Mouse (Mus musculus): ENCODE measurements around the gene Zfp709. TPM values are rescaled to one million over a fixed set of nuclear protein-coding genes. Genes with fewer than 3 reads are reported as not detected.
"Not testable (repeated sequence)": the region's sequence is repeated elsewhere in the genome, so short reads cannot be mapped to it uniquely, and the experiment has no call there.

Zfp709 gene
- polyA plus RNA-seq (2015; fragmentation: Nextera tagmentation; extraction: Ambion mirVana): 7.3 and 7.6 TPM in 2 replicates

DNA sequence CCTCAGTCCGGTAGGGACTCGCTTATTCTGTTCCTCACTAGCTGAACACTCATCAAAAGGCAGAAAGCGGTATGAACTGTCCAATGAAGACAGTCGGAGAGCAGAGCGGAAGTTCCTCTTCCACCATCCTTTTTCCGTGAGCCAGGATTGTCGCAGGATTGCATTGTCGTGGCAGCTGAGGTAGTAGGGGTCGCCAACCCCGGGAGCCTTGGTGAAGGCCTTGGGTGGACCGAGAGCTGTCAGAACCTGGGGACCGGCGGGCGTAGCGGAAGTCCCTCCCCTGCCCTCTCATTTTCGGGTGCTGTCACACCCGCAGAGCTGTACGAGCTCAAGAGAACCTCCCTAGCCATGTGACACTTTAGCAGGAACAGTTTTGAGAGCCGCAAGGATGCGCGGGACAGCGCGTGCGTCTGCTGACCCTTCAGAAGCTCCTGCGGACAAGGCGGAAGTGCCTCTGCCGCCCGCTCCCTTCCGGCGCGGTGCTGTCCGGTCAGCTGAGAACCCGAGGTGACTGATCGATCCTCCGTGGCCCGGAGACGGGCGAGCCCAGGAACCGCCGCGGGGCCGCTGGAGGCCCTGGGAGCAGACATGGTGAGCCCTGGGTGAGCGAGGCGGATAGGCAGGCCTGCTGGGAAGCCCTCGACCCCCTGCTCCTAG, at the start of gene Zfp709:
Zfp709 (plus strand) TSS at position 402 of the 657 bp plus-strand sequence.
- ATAC-seq: peak; percentile 98
- Histone ChIP-seq H3K9ac (ENCODE audit: low read depth, low read length) (peak within 1 kb of the TSS; percentile 94), H3K4me2 (ENCODE audit: low read length) (peak within 1 kb of the TSS; percentile 82), H3K9me3 (ENCODE audit: control insufficient read depth, low read length) (peaks cover 13% of the 10 kb centered on the region), H3K27me3 (replicated peaks; ENCODE audit: control insufficient read depth, insufficient read depth, low read length) (no peaks in the 10 kb centered on the region), H3K36me3 (ENCODE audit: control insufficient read depth, insufficient read depth, low read length) (peaks cover 13% of the 10 kb centered on the region), H3K27ac (ENCODE audit: low read depth, low read length) (peak within 1 kb of the TSS; percentile 78), H3K4me1 (ENCODE audit: control insufficient read depth, insufficient read depth, low read depth, low read length) (no peaks in the 10 kb centered on the region; the same call in 1 of the 2 replicates), H3K4me3 (ENCODE audit: low read length) (peak within 1 kb of the TSS; percentile 70)
- WGBS: 3% methylated on average over 44 of the region's 45 CpGs

DNA sequence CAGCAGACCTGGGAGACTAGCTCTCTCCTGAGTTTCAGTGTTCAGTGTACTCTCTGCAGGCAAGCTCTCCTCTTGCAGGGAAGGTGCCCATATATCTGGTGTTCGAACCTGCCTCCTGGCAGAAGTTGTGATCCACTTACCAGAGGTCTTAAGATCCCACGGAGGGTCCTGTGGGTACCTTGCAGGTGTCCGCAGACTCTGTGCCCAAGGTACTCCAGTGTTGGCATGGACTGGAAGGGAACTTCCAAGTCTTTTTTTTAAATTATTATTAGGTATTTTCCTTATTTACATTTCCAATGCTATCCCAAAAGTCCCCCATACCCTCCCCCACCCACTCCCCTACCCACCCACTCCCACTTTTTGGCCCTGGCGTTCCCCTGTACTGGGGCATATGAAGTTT, 43.6 kb upstream of the Zfp709 start:
- H3K9me3 ChIP-seq (ENCODE audit: control insufficient read depth, low read length); H3K27me3 ChIP-seq (replicated peaks; ENCODE audit: control insufficient read depth, insufficient read depth, low read length); H3K4me3 ChIP-seq (ENCODE audit: low read length); H3K27ac ChIP-seq (ENCODE audit: low read depth, low read length); H3K4me1 ChIP-seq (ENCODE audit: control insufficient read depth, insufficient read depth, low read depth, low read length); ATAC-seq; H3K4me2 ChIP-seq (ENCODE audit: low read length); H3K9ac ChIP-seq (ENCODE audit: low read depth, low read length); H3K36me3 ChIP-seq (ENCODE audit: control insufficient read depth, insufficient read depth, low read length): not testable (repeated sequence)
- 91% methylated on average over 4 of the region's 4 CpGs for WGBS

DNA sequence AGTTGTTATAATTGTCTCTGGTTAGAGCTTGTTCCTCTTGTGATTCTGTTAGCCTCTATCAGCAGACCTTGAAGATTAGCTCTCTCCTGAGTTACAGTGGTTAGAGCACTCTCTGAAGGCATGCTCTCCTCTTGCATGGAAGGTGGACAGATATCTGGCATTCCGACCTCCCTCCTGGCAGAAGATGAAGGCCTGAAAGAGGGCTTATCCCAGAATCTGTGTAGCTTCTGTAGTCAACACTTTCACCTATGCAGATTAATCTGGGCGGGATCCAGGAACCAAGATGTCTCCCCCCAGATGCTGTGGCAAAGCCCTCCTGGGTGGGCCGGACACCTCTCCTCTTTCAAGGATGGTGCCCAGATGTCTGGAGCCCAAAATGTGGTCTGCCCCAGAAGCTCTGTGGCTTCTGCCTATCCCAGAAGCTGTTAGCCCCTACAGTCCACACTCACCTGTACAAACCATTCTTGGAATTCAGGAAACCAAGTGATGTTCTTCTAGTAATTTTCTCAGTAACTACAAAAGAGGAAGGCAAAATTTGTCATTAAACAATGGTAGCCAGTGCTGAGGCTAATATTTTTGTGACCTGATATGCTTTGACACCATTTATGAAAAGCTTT, 40.5 kb upstream of the Zfp709 start:
- H3K9me3 ChIP-seq (ENCODE audit: control insufficient read depth, low read length); H3K36me3 ChIP-seq (ENCODE audit: control insufficient read depth, insufficient read depth, low read length); H3K4me1 ChIP-seq (ENCODE audit: control insufficient read depth, insufficient read depth, low read depth, low read length); H3K9ac ChIP-seq (ENCODE audit: low read depth, low read length); H3K4me2 ChIP-seq (ENCODE audit: low read length); H3K4me3 ChIP-seq (ENCODE audit: low read length); ATAC-seq; H3K27ac ChIP-seq (ENCODE audit: low read depth, low read length); H3K27me3 ChIP-seq (replicated peaks; ENCODE audit: control insufficient read depth, insufficient read depth, low read length): not testable (repeated sequence)
- 93% methylated on average over 3 of the region's 3 CpGs for WGBS

DNA sequence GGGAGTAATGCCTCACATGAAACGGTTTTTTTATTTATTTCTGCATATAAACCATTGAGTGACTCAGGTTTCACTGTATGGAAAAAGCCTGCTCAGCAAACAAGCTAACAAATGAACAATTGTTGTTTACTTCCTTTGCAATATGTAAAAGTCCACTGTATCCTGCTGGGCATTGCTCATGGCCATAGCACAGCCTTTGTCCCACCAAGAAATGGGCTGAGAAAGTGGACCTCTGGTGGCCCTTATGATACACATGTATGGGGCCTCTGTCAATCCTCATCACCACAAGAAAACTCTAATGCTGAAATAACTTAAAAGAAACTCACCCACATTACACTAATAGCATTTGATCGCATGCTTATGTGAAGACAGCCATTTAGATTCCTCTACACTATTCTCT, 39.3 kb upstream of the Zfp709 start:
- 79% methylated on average over 2 of the region's 2 CpGs for WGBS
- ATAC-seq; H3K36me3 ChIP-seq (ENCODE audit: control insufficient read depth, insufficient read depth, low read length): not testable (repeated sequence)

DNA sequence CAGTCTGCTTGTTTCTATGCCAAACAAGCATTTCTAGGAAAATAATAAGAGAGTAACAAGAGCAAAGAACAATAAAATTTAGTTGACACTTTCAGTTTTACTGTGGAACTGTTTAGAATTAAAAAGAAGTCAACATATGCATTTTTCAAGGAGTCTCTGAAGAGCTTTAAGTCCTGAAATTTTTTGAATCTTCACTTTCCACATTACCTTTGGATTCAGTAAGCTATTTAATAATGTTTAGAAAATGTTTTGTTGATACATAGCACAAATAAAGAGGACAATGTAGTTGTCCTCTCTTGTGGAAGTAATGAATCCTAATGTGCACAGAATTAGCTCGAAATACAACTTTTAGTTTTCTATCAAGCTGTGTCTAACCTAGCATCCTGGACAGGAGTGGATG, 37.4 kb upstream of the Zfp709 start:
- ATAC-seq; H3K4me1 ChIP-seq (ENCODE audit: control insufficient read depth, insufficient read depth, low read depth, low read length); H3K9ac ChIP-seq (ENCODE audit: low read depth, low read length); H3K36me3 ChIP-seq (ENCODE audit: control insufficient read depth, insufficient read depth, low read length); H3K9me3 ChIP-seq (ENCODE audit: control insufficient read depth, low read length); H3K4me3 ChIP-seq (ENCODE audit: low read length); H3K27me3 ChIP-seq (replicated peaks; ENCODE audit: control insufficient read depth, insufficient read depth, low read length); H3K27ac ChIP-seq (ENCODE audit: low read depth, low read length); H3K4me2 ChIP-seq (ENCODE audit: low read length): not testable (repeated sequence)
- WGBS: 69% methylated on average over 1 of the region's 1 CpGs

More for the DNA sequence above, 39.3 kb upstream of the Zfp709 start:
- not testable (repeated sequence) for H3K4me1 ChIP-seq (ENCODE audit: control insufficient read depth, insufficient read depth, low read depth, low read length); H3K9me3 ChIP-seq (ENCODE audit: control insufficient read depth, low read length); H3K4me2 ChIP-seq (ENCODE audit: low read length); H3K27ac ChIP-seq (ENCODE audit: low read depth, low read length); H3K4me3 ChIP-seq (ENCODE audit: low read length); H3K9ac ChIP-seq (ENCODE audit: low read depth, low read length); H3K27me3 ChIP-seq (replicated peaks; ENCODE audit: control insufficient read depth, insufficient read depth, low read length)

DNA sequence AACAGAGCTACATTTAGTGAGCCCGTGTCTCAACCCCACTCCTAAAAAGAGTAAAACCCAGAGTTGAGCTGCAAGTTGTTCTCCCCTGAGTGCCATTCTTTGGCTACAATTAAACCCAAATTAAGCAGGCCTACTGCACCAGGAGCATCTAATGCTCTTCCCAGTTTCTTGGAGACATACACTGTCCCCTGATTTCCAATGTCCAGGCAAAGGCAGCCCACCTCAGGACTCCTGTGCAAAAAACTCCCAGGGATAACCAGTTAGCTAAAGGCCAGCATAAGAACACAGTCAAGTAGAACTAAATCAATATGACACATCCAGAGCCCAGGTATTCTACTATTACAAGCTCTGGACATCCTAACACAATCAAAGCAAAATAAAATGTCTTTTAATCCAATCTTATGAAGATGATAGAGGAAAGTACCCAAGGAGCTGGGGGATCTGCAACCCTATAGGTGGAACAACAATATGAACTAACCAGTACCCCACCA, 35.8 kb upstream of the Zfp709 start:
- H3K36me3 ChIP-seq (ENCODE audit: control insufficient read depth, insufficient read depth, low read length); H3K27ac ChIP-seq (ENCODE audit: low read depth, low read length); H3K4me3 ChIP-seq (ENCODE audit: low read length); H3K9ac ChIP-seq (ENCODE audit: low read depth, low read length); H3K9me3 ChIP-seq (ENCODE audit: control insufficient read depth, low read length); H3K27me3 ChIP-seq (replicated peaks; ENCODE audit: control insufficient read depth, insufficient read depth, low read length); H3K4me2 ChIP-seq (ENCODE audit: low read length); H3K4me1 ChIP-seq (ENCODE audit: control insufficient read depth, insufficient read depth, low read depth, low read length); ATAC-seq: not testable (repeated sequence)
- 88% methylated on average over 1 of the region's 1 CpGs for WGBS

DNA sequence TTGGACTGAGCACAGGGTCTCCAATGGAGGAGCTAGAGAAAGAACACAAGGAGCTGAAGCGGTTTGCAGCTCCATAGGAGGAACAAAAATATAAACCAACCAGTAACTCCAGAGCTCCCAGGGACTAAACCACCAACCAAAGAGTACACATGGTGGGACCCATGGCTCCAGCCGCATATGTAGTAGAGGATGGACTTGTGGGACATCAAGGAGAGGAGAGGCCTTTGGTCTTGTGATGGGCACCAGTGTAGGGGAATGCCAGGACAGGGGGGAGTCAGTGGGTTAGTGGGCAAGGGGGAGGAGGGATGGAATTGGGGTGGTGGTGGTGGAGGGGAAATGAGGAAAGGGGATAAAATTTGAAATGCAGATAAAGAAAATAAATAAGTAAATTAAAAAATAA, 35.1 kb upstream of the Zfp709 start:
- not testable (repeated sequence) for ATAC-seq
- 90% methylated on average over 2 of the region's 2 CpGs for WGBS

DNA sequence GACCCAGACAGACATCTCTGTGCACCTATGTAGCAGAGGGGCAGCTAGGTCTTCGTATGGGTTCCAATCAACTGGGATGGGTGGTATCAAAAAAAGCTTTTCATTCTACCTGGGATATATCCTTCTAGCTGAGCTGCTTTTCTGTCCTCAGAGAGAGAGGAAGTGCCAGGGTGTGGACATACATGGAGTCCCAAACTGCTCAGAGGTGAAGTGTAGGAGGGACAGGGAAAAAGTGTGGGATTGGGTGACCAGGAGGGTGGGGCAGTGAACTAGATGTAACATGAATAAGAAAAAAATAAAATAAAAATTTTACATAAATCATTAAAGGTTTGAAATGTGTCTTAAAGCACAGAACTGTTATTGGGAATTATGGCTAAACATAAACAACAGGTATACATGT, 30.8 kb upstream of the Zfp709 start:
- H3K9ac ChIP-seq (ENCODE audit: low read depth, low read length); H3K27me3 ChIP-seq (replicated peaks; ENCODE audit: control insufficient read depth, insufficient read depth, low read length); H3K4me1 ChIP-seq (ENCODE audit: control insufficient read depth, insufficient read depth, low read depth, low read length); ATAC-seq; H3K9me3 ChIP-seq (ENCODE audit: control insufficient read depth, low read length); H3K36me3 ChIP-seq (ENCODE audit: control insufficient read depth, insufficient read depth, low read length); H3K27ac ChIP-seq (ENCODE audit: low read depth, low read length); H3K4me3 ChIP-seq (ENCODE audit: low read length); H3K4me2 ChIP-seq (ENCODE audit: low read length): not testable (repeated sequence)
- WGBS: 81% methylated on average over 1 of the region's 1 CpGs

More for the DNA sequence above, 35.1 kb upstream of the Zfp709 start:
- not testable (repeated sequence) for H3K27me3 ChIP-seq (replicated peaks; ENCODE audit: control insufficient read depth, insufficient read depth, low read length); H3K9me3 ChIP-seq (ENCODE audit: control insufficient read depth, low read length); H3K4me1 ChIP-seq (ENCODE audit: control insufficient read depth, insufficient read depth, low read depth, low read length); H3K27ac ChIP-seq (ENCODE audit: low read depth, low read length); H3K4me2 ChIP-seq (ENCODE audit: low read length); H3K9ac ChIP-seq (ENCODE audit: low read depth, low read length); H3K36me3 ChIP-seq (ENCODE audit: control insufficient read depth, insufficient read depth, low read length); H3K4me3 ChIP-seq (ENCODE audit: low read length)

DNA sequence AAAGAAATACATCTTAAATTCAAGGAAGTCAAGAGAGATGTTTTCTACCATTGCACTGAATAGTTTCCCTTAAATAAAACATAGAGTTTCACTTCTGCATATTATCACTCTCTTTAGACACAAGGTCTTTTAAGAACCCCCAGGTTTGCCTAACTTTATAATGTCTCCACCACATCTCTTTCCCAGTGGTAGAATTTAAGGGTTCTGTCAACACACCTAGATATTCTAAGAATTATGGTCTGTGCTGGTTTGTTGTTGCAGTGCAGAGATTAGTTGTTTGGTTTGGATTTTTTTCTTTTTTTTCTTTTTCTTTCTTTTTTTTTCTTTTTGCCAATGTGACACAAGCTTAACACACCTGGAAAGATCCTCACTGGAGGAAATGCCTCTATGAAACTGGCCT, 28.5 kb upstream of the Zfp709 start:
- H3K4me1 ChIP-seq (ENCODE audit: control insufficient read depth, insufficient read depth, low read depth, low read length); H3K4me3 ChIP-seq (ENCODE audit: low read length); H3K36me3 ChIP-seq (ENCODE audit: control insufficient read depth, insufficient read depth, low read length); H3K9ac ChIP-seq (ENCODE audit: low read depth, low read length); H3K4me2 ChIP-seq (ENCODE audit: low read length); H3K9me3 ChIP-seq (ENCODE audit: control insufficient read depth, low read length); ATAC-seq; H3K27ac ChIP-seq (ENCODE audit: low read depth, low read length); H3K27me3 ChIP-seq (replicated peaks; ENCODE audit: control insufficient read depth, insufficient read depth, low read length): not testable (repeated sequence)

Data from hindbrain, embryonic 16.5 days (tissue).